Mouse (Mus musculus) embryonic fibroblast, embryonic 13.5 days (primary cell): ENCODE results near the gene Ksr1.

Experiments
- CTCF ChIP-seq: IDR thresholded peaks from 2 replicates; pipeline ENCODE4 v1.5.1; 2011; ENCODE audit warnings: mild to moderate bottlenecking, control low read depth, low read length, moderate library complexity, borderline replicate concordance; ENCODE audit not compliant: insufficient read depth
- POLR2A ChIP-seq: IDR thresholded peaks from 2 replicates; pipeline ENCODE4 v1.6.1; 2011; ENCODE audit warnings: low read depth, mild to moderate bottlenecking, control low read depth, low read length, moderate library complexity

DNA sequence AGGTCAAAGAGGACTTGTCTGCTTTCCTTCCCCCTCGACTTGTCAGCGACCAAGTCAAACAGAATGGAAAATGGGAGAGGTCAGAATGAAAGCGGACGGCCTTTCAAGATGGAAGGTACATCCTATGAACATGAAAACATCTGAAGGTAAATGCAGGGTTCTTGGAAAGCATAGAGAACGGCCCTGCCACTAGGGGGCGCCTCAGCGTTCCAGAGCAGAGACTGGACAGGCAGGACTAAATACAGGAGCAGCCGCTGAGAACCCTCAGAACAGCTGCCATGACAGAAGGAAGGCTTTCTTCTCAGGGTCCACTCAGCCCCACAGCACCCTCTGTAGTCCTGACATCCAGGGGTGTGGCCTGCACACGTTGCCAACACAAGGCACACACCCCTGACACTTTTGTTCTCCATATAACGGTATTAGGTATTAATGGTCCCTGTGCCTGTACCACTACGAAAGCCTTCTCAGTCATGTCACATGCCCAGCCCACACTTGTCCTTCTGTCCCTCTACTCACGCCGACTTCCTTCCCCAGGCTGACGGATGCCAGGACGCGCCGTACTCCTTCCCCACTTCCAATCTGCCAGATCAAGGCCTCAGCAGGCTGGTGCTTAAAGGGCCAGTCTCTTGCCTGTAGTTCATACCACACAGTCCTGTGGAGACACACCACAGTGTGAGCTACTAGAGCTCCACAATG lies 126.2 kb downstream of the Ksr1 start:
- TF ChIP-seq POLR2A, result no peak
- TF ChIP-seq CTCF, result peak; percentile 38; the same call in 1 of the 2 replicates
